Mouse (Mus musculus) kidney, adult 18-20 months (tissue): ENCODE data around the gene Tead4.
A peak's percentile ranks its signal among the peaks of the same experiment; 100 is the strongest.

Experiments used
- DNase-seq: peaks from one replicate; pipeline ENCODE4 v3.0.0; 2021

The Tead4 gene

DNA sequence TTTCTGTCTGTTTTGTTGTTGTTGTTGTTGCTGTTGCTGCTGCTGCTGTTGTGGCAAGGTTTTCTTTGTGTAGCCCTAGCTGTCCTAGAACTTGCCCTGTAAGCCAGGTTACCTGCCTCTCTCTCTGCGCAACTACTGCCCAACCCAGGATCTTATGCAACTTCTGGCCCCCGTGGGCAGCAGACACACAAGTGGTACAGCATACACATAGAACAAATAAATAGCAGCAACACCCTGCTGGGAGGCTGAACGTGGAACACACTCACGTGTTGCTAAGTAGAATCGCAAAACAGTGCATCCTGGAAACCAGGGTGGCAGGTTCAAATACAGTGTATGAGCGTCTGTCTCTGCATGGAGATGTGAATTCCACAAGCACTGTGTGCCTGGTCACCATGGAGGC, 11.9 kb downstream of the Tead4 start:
- no peak for DNase-seq

- DNase-seq, result peak; percentile 60
These were observed 14.7 kb downstream of the Tead4 start for GRCm38 (mm10) chr6:128285792-128286430.

DNA sequence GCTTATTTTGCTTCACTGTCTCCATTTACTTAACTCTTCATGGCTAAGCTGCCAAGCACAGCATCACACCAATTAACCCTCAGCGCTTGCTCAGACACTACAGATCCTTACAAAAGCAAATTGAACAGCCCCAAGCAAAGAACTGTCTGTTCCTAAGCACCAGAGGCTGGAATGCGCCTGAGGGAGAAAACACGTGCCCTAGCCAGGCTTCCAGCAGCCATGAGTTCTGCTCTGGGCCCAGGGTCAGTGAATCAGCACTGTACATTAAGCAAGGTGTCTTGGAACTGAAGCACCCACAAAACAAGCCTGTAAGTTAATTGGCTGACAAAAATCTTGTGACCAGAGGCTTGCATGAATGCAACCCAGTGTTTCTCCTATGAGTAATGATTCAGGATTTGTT, 18.5 kb downstream of the Tead4 start:
- no peak for DNase-seq

GRCm38 (mm10) chr6:128280472-128281145, 20.0 kb downstream of the Tead4 start:
- no peak for DNase-seq

- no peak for DNase-seq
These were observed 21.0 kb downstream of the Tead4 start for GRCm38 (mm10) chr6:128279608-128280007.

GRCm38 (mm10) chr6:128279099-128279498, 21.5 kb downstream of the Tead4 start:
- DNase-seq, result no peak

DNA sequence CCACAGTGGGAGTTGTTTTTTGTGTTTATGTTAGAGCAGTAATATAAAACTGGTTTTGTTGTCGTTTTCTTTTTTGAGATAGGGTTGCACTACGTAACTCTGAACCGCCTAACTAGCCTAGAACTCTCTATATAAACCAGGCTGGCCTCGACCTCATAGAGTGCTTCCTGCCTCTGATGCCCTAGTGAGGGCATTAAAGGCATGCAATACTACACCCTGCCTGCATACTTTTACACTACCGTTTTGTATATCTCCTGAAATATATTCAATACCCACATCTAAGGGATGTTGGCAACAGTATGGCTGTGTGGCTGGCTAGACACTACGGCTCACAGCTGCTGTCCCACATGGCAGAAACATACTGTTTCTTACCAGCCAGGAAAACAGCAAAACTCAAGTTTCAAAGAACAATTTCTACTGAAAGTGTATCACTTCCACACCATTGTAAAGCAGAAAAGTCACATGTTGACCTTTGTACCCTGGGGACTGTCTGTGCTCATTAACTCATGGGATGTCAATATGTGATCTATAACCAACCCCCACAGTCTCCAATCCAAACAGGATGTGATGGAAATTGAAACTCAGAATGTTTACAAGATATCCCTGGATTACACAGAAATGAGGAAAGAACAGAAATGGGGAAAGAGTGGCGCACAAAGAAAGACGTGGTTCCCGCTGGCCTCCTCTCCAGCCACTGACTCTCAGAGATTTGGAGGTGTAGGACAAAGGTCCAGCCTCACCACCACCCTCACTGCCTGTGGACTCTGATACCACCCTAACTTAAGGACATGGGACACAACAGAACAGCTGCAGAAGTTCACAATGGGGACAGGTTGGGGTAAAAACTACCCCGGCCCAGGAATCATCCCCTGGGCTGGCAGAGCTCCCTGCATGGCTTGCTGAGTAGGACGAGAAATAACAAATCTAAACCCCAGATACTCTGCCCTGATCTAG, 23.2 kb downstream of the Tead4 start:
- no peak for DNase-seq

DNA sequence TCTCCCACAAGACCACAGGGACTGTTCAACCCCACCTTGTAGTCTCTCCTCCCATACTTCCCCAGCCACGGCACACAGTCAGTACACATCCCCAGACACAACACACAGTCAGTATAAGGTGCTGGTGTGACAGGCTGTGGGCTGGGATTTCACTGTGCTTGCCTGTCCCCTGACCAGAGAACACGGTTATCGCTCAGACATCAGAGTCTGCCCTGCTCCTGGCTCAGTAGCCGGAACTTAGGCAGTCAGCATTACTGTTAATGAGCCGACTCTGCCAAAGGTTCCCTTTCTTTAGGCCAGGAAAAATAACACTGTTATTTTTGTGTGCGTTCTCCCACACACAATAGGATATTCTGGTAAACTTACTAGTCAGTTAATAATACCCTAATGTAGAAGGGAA, 24.3 kb downstream of the Tead4 start:
- no peak for DNase-seq

DNA sequence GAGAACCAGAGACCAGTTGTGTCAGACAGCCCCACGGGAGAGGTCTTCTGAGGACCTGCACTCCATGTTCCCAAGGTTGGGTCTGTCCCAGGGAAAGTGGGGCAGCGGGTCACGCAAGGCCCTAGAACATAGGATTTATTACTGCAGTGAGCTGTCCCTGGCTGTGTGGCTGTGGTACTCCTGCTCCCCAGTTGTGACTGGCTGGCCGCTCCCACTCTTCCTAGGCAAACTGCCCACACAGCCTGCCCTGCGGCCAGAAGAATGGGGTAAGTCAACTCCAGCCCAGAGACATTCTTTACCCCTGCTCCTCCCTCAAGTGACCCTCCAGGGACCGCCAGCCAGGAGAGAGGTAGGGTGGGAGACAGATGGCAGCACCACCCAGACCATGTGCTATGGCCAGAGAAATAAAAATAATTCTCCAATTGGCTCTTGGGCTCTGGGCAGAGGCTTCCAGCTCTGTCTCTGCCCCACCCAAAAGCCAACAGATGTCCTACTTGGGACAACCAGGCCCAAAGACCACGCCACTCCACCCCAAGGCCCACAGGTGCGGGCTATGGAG, 25.0 kb downstream of the Tead4 start:
- no peak for DNase-seq

DNA sequence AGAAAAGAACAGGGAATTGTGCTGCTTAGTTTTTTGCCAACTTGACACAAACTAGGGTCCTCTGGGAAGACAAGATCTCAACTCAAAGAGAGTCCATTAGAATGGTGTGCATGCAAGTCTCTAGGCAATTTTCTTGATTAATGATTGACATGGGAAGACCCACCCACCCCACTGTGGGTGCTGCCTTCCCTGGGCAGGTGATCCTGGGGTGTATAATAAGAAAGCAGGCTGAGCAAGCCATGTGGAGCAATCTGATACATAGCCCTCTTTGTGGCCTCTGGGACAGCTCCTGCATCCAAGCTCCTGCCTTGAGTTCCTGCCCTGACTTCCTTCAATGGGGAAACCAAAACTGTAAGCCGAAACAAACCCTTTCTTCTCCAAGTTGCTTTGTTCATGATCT, 27.1 kb downstream of the Tead4 start:
- no peak for DNase-seq

DNA sequence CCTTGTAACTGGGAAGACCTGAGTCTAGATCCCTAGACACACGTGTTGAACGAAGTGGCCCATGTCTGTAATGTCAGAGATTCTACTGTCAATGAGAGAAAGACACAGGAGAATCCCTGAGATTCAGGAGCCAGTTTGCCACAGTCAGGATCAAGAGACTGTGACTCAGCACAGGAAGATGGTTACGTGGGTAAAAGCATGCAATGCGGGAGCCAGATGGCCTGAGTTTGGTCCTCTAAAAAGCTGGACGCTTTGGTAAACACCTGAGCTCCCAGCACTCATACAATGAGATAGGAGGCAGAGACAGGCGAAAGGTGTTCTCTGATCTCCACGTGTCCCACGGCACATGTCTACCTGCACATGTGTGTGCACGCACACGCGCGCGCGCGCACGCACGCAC, 27.9 kb downstream of the Tead4 start:
- DNase-seq, result no peak

DNA sequence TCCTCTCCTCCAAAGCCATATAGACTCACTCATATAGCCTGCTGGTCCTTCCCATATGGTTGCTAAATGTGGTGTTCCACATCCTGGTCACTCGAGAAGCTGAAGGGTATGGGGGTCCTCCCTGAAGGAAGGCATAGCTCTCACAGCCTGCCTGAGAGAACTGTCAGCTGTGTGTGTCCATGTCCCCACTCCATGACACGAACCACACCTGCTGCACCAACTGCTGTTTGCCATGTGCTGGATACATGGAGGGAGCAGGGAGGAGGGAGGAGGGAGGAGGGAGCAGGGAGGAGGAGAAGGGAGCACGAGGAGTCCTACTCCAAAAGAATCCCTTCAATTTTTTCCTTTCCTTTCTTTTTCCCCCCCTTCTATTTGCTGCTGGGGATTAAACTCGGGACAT, 30.8 kb downstream of the Tead4 start:
- DNase-seq, result no peak

GRCm38 (mm10) chr6:128264870-128265526, 35.6 kb downstream of the Tead4 start:
- no peak for DNase-seq

DNA sequence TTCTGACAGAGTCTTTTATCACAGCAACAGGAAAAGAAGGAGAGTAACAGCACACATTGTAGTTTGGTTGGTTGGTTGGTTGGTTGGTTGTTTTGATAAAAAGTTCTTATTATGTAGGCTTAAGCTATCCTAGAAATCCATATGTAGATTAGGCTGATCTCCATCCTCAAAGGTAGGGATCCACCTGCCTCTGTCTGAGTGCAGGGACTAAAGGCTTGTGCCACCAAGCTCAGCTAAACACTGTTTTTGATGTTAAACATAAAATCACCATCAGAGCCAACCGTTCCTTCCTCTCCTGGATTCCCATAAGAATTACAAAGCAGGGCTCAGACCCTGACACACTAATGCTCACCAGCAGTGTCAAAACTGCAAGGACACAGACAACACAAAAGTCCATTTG, 39.1 kb downstream of the Tead4 start:
- no peak for DNase-seq

DNA sequence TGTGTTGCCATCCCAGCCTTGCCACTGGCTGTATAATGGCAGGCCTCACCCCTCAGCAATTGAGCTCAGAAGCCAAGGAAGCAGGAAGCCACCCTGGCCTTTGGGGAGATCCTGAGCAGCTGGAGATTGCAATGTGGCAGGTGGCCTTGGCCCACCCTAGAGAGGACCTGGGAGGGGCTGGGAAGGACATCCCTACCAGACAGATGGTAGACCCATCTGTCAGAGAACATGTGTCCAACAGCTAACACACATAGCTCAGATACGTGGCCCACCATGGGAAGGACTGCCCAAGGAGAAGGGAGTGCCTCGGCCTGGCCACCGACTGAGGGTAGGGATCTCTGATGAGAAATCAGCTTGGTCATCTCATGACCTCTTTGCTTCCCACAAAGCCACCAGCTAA, 41.4 kb downstream of the Tead4 start:
- DNase-seq, result no peak

DNA sequence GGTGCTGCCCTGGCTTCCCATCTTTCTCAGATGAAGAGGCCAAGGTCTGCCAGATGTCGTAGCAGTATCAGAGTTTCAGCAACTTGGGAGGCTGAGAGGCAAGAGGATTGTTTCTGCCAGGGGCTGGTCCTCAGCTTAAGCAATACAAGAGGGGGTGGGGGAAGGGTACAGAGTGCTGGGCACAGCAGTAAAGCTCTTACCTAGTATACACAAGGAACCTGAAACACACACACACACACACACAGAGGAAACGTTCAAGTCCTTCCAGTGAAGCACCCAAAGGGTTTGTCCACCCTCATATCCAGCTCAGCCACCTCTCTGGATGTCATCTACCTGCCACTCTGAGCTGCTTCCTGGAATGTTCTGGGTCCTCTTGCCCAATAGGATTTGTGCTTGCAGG, 44.7 kb downstream of the Tead4 start:
- DNase-seq, result no peak

GRCm38 (mm10) chr6:128255292-128255691, 45.3 kb downstream of the Tead4 start:
- no peak for DNase-seq

DNA sequence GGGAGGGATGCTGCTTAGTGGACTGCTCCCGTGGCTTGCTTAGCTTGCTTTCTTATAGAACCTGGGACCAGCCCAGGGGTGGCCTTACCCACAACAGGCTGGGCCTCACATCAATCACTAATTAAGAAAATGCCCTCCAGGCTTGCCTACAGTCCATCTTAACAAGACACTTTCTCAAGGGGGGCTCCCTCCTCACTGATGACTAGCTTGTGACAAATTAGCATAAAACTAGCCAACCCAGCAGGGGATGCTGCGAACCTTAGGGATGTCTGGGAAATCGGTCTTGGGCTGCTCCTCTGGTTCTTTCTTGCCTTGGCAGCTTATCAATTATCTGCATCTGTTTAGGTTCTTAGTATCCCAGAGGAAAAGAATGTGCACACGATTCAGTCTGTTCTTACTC, 46.1 kb downstream of the Tead4 start:
- DNase-seq, result no peak

GRCm38 (mm10) chr6:128253111-128253510, 47.5 kb downstream of the Tead4 start:
- DNase-seq, result no peak

DNA sequence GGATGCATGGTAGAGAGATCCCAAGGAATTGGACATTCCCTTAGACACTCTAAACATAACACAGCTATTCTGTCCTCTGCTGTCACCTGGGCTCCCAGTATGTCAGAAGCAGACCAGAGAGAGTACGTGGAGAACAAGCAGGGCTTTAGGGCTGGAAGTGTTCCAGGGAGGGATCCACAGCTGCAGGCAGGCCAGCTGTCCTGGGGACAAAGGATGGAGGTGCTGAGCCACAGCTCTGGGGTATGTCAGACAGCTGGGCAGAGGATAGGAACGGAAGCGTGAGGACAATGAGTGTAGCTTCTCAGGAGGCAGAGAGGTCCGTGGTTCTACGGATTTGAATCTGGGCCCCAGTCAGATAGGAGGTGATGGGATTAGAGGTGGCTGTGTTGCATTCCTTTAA, 50.0 kb downstream of the Tead4 start:
- no peak for DNase-seq

GRCm38 (mm10) chr6:128237102-128237763, 63.4 kb downstream of the Tead4 start:
- no peak for DNase-seq

DNA sequence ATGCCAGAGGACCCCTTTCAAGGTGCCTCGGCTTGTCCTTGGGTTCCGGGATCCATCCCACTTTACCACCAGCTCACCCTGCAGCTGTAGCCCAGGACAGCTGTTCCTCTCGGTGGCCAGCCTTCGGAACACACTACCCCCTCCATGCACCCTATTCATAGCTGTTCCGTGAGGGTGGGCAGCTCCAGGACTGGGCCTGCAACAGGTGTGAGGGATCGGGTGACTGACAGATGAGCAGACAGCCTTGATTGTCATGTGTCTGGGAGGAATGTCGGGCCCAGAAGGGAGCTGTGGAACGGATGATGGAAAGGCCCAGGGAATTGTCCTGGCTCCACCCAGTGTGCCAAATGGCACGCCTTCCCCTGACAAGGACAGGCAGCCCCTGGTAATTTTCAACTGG, 64.0 kb downstream of the Tead4 start:
- no peak for DNase-seq
